In the genomic region with DNA sequence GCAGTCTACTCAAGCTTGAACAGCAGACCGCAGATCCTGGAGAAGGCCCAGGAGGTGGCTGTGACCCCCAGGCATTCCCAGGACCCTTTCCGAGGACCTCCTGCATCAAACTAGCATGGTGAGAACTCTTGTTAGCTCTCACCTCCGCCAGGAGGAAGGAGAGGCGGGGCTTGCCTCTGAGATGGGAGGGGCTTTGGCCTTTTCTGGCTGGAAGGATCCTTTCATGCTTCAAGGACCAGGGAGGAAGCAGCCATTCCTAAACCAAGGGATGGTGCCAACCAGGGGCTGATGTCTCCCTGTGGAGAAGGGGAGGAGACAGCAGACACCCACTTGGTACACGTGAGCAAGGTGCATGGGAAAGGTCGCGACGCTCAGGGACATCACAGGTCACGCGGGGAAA, we compare ENCODE assay signal across 11 mouse cellular contexts. TPM values are rescaled to one million over a fixed set of nuclear protein-coding genes. Genes with fewer than 3 reads are reported as not detected.
DNase-seq lines count a peak whose midpoint lies in the region; ATAC-seq and TF ChIP-seq lines count a peak whose summit lies in the region.
"Had no signal": no experiment of that assay in that cellular context is flagged by ENCODE, and none has a peak within 500 bp of the region (broad histone marks: within the 10 kb centered on the region; RNA-seq: fewer than 3 reads in every experiment).

No protein-coding gene starts in this region.

- 22% methylated on average over 10 of the region's 10 CpGs for WGBS in forebrain, embryonic 15.5 days
- WGBS in liver, embryonic 12.5 days (ENCODE audit: insufficient replicate concordance): 31% methylated on average over 10 of the region's 10 CpGs

- 0 out of 2 replicates have a peak overlapping the region, but pooled peaks have one; percentile 1 for H3K4me2 ChIP-seq in forebrain, embryonic 15.5 days (replicated peaks)
- peak overlapping the region; percentile 31 for H3K4me2 ChIP-seq in liver, embryonic 12.5 days

- no peak overlapping the region for H3K9ac ChIP-seq in forebrain, embryonic 15.5 days (replicated peaks)
- H3K9ac ChIP-seq in liver, embryonic 12.5 days: no peak overlapping the region

- no peaks in the 10 kb centered on the region for H3K36me3 ChIP-seq in E14TG2a.4 (ENCODE audit: insufficient read depth, low read length)
- no peaks in the 10 kb centered on the region for H3K36me3 ChIP-seq in forebrain, embryonic 15.5 days
- no peaks in the 10 kb centered on the region for H3K36me3 ChIP-seq in liver, embryonic 12.5 days

- no peak for ATAC-seq in forebrain, embryonic 15.5 days (replicated peaks)
- no peak for ATAC-seq in liver, embryonic 12.5 days
- ATAC-seq in inflammation-experienced regulatory T-cells, adult 6 months: no peak

- peaks cover 12% of the 10 kb centered on the region for H3K27me3 ChIP-seq in E14TG2a.4 (ENCODE audit: insufficient read depth, low read length)
- H3K27me3 ChIP-seq in forebrain, embryonic 15.5 days: no peaks in the 10 kb centered on the region
- H3K27me3 ChIP-seq in liver, embryonic 12.5 days (replicated peaks): peaks cover 29% of the 10 kb centered on the region; the same call in 1 of the 2 replicates

- H3K27ac ChIP-seq in forebrain, embryonic 15.5 days (replicated peaks): no peak overlapping the region
- H3K27ac ChIP-seq in liver, embryonic 12.5 days: no peak overlapping the region

- no peaks in the 10 kb centered on the region for H3K9me3 ChIP-seq in E14TG2a.4 (ENCODE audit: low read length)
- no peaks in the 10 kb centered on the region for H3K9me3 ChIP-seq in forebrain, embryonic 15.5 days
- H3K9me3 ChIP-seq in liver, embryonic 12.5 days (replicated peaks): no peaks in the 10 kb centered on the region

- intact Hi-C loops in left cerebral cortex, postnatal 14 days (cut with DNase I): no loop called here

- peak; percentile 44 for DNase-seq in embryo, embryonic 10 days (ENCODE audit: low spot score)
- DNase-seq in embryo, embryonic 9.5 days (ENCODE audit: extremely low spot score): no peak
- no peak for DNase-seq in layer of hippocampus, adult 9-10 months (ENCODE audit: low spot score)
- DNase-seq in left cerebral cortex, postnatal 14 days (ENCODE audit: low spot score in 2 of 2): no peak
- DNase-seq: kidney, postnatal 25 days had no signal

- peaks cover 20% of the 10 kb centered on the region for H3K4me1 ChIP-seq in E14TG2a.4 (replicated peaks; ENCODE audit: low read depth, low read length)
- 0 out of 2 replicates have a peak, but pooled peaks cover 4% of the 10 kb centered on the region for H3K4me1 ChIP-seq in forebrain, embryonic 15.5 days
- no peaks in the 10 kb centered on the region for H3K4me1 ChIP-seq in liver, embryonic 12.5 days

- TF ChIP-seq CTCF in E14TG2a.4 (conservative IDR thresholded peaks at IDR 0.05; ENCODE audit: low read length): no peak

- peak overlapping the region; percentile 58 for H3K4me3 ChIP-seq in E14TG2a.4 (replicated peaks; ENCODE audit: low read length)
- no peak overlapping the region for H3K4me3 ChIP-seq in forebrain, embryonic 15.5 days
- H3K4me3 ChIP-seq in liver, embryonic 12.5 days: no peak overlapping the region
- H3K4me3 ChIP-seq: erythroblast, embryonic 14.5 days; megakaryocyte, embryonic 14.5 days had no signal

RNA-seq across cellular contexts. Expression of a gene that starts 13.6 kb away (rescaled TPM):
- 5.0 and 6.4 TPM in 2 replicates for polyA plus RNA-seq in forebrain, embryonic 15.5 days (2015; fragmentation: Nextera tagmentation; extraction: Ambion mirVana)
- 2.0 and 2.2 TPM in 2 replicates for polyA plus RNA-seq in liver, embryonic 12.5 days (2016; fragmentation: Nextera tagmentation; extraction: Ambion mirVana)
- not detected for polyA plus RNA-seq in inflammation-experienced regulatory T-cells, adult 6 months (2017; shearing (Covaris generic))
- 10 to 100 TPM; 15.1 to 18.7 TPM for total RNA-seq in left cerebral cortex, postnatal 14 days (2021)
